Mouse (Mus musculus) heart, embryonic 11.5 days (tissue): ENCODE measurements around the gene Olfm4. TPM values are rescaled to one million over a fixed set of nuclear protein-coding genes. Genes with fewer than 3 reads are reported as not detected.

Experiments used
- ATAC-seq: fragments of 200-750 bp; cut with Nextera tagmentation; replicated peaks from 2 replicates; pipeline ENCODE4 v1.8.0; 2017; ENCODE audit warnings: moderate library complexity; ENCODE audit not compliant: insufficient number of reproducible peaks, low FRiP score, low TSS enrichment
- H3K27ac ChIP-seq: fragments of 300-500 bp; sonication (generic); 2 replicates; pipeline ENCODE4 v1.5.1; 2014; ENCODE audit warnings: mild to moderate bottlenecking, low read depth, low read length
- H3K27me3 ChIP-seq: fragments of 300-500 bp; sonication (generic); 2 replicates; pipeline ENCODE4 v1.6.1; 2014; ENCODE audit warnings: mild to moderate bottlenecking, low read length, mixed read lengths; ENCODE audit not compliant: control insufficient read depth, insufficient read depth
- H3K36me3 ChIP-seq: fragments of 300-500 bp; sonication (generic); 2 replicates; pipeline ENCODE4 v1.6.1; 2014; ENCODE audit warnings: mild to moderate bottlenecking, low read length, moderate library complexity, mixed read lengths; ENCODE audit not compliant: control insufficient read depth, insufficient read depth
- H3K4me1 ChIP-seq: fragments of 300-500 bp; sonication (generic); 2 replicates; pipeline ENCODE4 v1.6.1; 2014; ENCODE audit warnings: low read length; ENCODE audit not compliant: control insufficient read depth, insufficient read depth
- H3K4me2 ChIP-seq: fragments of 300-500 bp; sonication (generic); 2 replicates; pipeline ENCODE4 v1.6.1; 2014; ENCODE audit warnings: mild to moderate bottlenecking, moderate library complexity
- H3K4me3 ChIP-seq: fragments of 300-500 bp; sonication (generic); 2 replicates; pipeline ENCODE4 v1.5.1; 2014; ENCODE audit warnings: low read depth, low read length
- H3K9ac ChIP-seq: fragments of 300-500 bp; sonication (generic); 2 replicates; pipeline ENCODE4 v1.6.1; 2014; ENCODE audit warnings: mild to moderate bottlenecking, low read depth, low read length, moderate library complexity
- H3K9me3 ChIP-seq: fragments of 300-500 bp; sonication (generic); replicated peaks from 2 replicates; pipeline ENCODE4 v1.6.1; 2016; ENCODE audit warnings: low read length; ENCODE audit not compliant: control insufficient read depth
- WGBS: fragments of 180-500 bp; shearing (Covaris S2); extraction: QIAGEN DNeasy Blood & Tissue Kit; methylation state at CpG from one replicate; pipeline ENCODE4 v1.1.7; 2014; ENCODE audit not compliant: insufficient replicate concordance; 5-methylcytosine and 5-hydroxymethylcytosine counted together
- polyA plus RNA-seq: library from polyadenylated mRNA; unstranded; fragments of >200 nt; fragmentation: Nextera tagmentation; extraction: Ambion mirVana; gene quantifications from 2 replicates; pipeline ENCODE4 v1.2.1, GENCODE M21; 2014

Gene Olfm4
- polyA plus RNA-seq, 1 experiment from 2014 or later = 0.33 TPM

DNA sequence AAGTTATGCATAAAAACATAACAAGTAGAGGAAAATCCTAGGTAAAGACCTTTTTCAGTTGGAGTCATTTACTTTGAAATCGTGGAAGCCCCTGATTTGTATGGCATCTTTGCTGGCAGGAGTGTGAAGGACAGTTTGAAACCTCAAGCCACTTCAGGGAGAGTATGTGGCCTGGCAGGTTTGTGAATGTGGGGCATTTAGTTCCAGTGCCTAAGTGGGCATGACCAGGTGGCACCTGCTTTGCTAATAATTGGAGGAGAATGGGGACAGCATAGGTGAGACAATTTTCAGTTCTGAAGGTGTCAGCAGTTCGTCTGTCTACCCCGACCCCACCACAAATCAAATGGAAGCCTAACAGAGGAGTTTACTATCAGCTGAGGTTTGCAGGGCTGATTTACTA is 23.8 kb downstream of the Olfm4 start:
- Histone ChIP-seq H3K27me3 (no peaks in the 10 kb centered on the region), H3K36me3 (no peaks in the 10 kb centered on the region), H3K27ac (no peak overlapping the region), H3K9ac (no peak overlapping the region), H3K4me2 (no peak overlapping the region), H3K4me3 (no peak overlapping the region), H3K4me1 (no peaks in the 10 kb centered on the region), H3K9me3 (no peaks in the 10 kb centered on the region)
- 79% methylated on average over 3 of the region's 3 CpGs for WGBS
- ATAC-seq = no peak

DNA sequence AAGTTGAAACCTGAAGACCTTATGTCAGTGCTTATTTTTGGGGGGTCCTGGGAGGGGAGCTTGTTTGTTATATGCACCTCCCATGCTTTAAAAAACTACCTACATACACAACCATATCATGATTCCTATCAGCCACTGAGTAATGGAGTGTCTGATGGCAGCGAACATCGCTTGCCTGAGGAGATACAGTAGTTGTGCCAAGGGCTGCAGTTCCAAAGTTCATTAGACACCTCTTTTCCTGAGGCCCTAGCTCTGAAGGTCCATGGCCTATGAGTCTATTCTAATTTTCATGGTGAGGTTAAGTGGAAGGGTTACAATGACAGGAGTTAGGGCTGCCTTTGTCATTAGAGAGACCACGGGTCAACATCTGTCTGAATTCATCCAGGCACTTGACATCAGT is 26.5 kb downstream of the Olfm4 start:
- no peak overlapping the region for H3K9ac ChIP-seq
- no peak overlapping the region for H3K4me3 ChIP-seq
- no peaks in the 10 kb centered on the region for H3K36me3 ChIP-seq
- H3K9me3 ChIP-seq = no peaks in the 10 kb centered on the region
- H3K27ac ChIP-seq = no peak overlapping the region
- no peak for ATAC-seq
- 77% methylated on average over 3 of the region's 3 CpGs for WGBS
- H3K27me3 ChIP-seq = no peaks in the 10 kb centered on the region
- H3K4me2 ChIP-seq = no peak overlapping the region
- H3K4me1 ChIP-seq = no peaks in the 10 kb centered on the region

DNA sequence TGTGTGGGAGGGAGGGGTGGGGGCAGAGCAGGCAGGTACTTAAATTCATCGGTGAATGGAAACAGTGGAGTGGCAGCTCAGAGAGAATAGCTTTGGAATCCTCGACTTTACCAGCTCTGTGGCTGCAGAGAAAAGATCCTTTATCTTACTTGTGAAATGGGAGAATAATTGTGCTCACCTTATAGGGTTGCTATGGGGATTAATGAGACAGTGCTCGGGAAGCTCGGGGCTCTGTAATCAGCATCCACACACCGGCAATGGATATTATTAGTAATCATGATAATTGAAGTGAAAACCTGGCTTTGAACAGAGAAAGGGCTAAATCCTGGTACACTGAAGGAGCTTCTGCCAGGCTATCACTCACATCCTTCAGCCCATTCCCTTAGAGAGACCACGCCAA is 31.1 kb downstream of the Olfm4 start:
- Histone ChIP-seq H3K27me3 (no peaks in the 10 kb centered on the region), H3K27ac (no peak overlapping the region), H3K4me2 (no peak overlapping the region), H3K36me3 (no peaks in the 10 kb centered on the region), H3K4me1 (no peaks in the 10 kb centered on the region), H3K9ac (no peak overlapping the region), H3K4me3 (no peak overlapping the region), H3K9me3 (no peaks in the 10 kb centered on the region)
- no peak for ATAC-seq
- 59% methylated on average over 6 of the region's 6 CpGs for WGBS

DNA sequence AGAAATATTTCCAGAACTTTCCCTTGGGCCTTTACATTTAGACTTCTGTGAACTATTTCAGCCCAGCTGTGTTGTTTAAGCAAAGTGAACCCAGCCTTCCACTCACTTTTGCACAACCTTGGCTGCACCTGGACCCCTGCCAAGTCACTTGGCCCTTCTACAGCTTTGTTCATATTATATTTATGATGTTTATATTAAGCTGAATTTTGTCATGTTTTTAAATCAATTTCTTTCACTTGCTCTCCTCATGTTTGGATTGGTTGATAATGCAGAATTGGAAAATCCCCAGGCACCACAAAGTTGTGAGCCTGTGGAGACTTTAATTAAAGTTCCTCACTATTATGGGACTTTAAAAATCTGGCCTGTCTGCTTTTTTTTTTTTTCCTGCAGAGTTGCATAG is 32.2 kb downstream of the Olfm4 start:
- Histone ChIP-seq H3K9ac (no peak overlapping the region), H3K36me3 (no peaks in the 10 kb centered on the region), H3K27ac (no peak overlapping the region), H3K4me2 (no peak overlapping the region), H3K9me3 (no peaks in the 10 kb centered on the region), H3K27me3 (no peaks in the 10 kb centered on the region), H3K4me3 (no peak overlapping the region), H3K4me1 (no peaks in the 10 kb centered on the region)
- ATAC-seq = no peak

DNA sequence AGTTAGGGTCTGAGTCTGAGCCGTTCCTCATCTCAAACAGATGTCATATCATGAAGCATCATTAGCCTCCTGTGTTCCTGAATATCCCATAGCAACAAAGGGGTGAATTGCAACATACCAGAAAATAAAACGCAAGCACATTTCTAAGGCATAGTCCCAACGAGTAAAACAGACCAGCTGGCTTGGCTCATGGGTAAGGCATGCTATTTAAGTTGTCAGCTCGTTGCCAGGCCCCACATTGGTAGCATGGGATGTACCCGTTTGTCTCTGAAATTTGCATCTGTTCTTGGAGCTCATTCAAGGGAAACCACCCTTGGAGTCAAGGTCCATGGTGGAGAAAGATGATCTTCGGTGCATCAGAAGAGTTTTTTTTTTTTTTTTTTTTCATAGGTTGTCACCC is 42.2 kb downstream of the Olfm4 start:
- 69% methylated on average over 6 of the region's 6 CpGs for WGBS
- H3K9ac ChIP-seq = no peak overlapping the region

DNA sequence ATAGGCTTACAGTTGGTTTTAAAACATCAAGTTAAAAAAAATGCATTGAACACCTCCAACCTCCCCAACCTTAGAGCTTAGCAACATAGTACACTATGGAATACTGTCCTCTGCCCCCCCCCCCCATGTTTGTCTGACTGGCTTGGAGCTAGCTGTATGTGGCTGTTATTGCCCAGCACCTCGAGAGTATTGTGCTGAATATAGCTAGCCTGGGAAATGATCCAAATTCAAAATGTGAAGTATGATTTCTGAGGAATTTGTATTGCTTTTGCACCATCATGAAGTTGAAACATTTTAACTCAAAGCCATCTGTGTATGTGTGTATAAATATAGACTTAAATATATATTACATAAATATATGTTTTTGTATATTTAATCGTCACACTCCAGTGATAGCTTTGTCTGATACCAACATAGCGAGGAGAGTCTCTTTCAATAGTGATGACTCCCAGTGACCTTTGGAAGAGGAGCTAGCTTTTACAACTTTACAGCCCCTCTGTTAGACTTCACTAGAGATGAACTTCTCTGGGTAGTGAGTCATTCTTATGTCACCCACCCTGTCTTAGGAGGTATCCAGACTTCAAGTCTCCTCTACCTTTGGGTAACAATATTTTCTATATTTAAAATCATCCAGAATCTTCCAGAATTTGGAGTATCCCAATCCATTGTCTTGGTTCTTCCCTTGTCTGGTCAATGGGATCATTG is 45.6 kb downstream of the Olfm4 start:
- no peaks in the 10 kb centered on the region for H3K9me3 ChIP-seq
- no peak overlapping the region for H3K4me2 ChIP-seq
- H3K4me3 ChIP-seq = no peak overlapping the region
- H3K27me3 ChIP-seq = no peaks in the 10 kb centered on the region
- H3K36me3 ChIP-seq = no peaks in the 10 kb centered on the region
- no peak for ATAC-seq
- WGBS = 85% methylated on average over 3 of the region's 3 CpGs
- no peaks in the 10 kb centered on the region for H3K4me1 ChIP-seq
- H3K9ac ChIP-seq = no peak overlapping the region
- no peak overlapping the region for H3K27ac ChIP-seq

More for the DNA sequence above, 42.2 kb downstream of the Olfm4 start:
- H3K9me3 ChIP-seq = no peaks in the 10 kb centered on the region
- H3K4me3 ChIP-seq = no peak overlapping the region
- no peak overlapping the region for H3K27ac ChIP-seq
- H3K27me3 ChIP-seq = no peaks in the 10 kb centered on the region
- no peaks in the 10 kb centered on the region for H3K36me3 ChIP-seq
- no peak overlapping the region for H3K4me2 ChIP-seq
- H3K4me1 ChIP-seq = no peaks in the 10 kb centered on the region
- no peak for ATAC-seq

DNA sequence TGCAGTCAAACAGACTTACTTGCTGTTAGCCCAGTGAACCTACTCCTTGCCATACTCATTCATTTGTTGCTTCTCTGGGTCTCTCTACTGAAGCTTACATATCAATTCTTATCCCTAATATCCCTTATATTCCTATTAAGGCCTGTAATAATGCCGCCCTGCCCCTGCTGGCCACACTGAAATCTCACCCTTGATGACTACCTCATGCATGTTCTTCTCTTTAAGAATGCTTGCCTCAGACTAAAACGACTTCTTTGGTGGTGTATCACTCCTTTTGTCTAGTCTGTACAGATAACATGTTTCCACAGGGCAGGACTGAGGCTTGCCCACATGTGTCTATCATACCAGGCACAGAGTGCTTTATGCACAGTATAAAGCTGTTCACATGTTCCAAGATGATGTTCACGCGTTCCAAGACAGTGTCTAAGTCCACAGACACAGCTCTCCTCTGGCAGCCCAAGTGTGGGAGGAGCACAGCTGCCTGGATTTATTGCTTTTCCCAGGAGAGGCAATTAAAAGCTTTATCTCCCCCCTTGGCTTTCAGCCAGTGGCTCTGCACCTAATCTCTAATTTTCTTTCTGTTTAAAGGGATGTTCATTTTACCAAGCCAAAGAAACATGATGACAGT is 55.9 kb downstream of the Olfm4 start:
- ATAC-seq = no peak; the same call in 1 of the 2 replicates
- H3K4me1 ChIP-seq = no peaks in the 10 kb centered on the region
- no peak overlapping the region for H3K9ac ChIP-seq
- H3K4me3 ChIP-seq = no peak overlapping the region
- H3K36me3 ChIP-seq = no peaks in the 10 kb centered on the region
- no peaks in the 10 kb centered on the region for H3K9me3 ChIP-seq
- H3K27me3 ChIP-seq = no peaks in the 10 kb centered on the region
- no peak overlapping the region for H3K4me2 ChIP-seq
- H3K27ac ChIP-seq = no peak overlapping the region
- WGBS = 55% methylated on average over 4 of the region's 4 CpGs

DNA sequence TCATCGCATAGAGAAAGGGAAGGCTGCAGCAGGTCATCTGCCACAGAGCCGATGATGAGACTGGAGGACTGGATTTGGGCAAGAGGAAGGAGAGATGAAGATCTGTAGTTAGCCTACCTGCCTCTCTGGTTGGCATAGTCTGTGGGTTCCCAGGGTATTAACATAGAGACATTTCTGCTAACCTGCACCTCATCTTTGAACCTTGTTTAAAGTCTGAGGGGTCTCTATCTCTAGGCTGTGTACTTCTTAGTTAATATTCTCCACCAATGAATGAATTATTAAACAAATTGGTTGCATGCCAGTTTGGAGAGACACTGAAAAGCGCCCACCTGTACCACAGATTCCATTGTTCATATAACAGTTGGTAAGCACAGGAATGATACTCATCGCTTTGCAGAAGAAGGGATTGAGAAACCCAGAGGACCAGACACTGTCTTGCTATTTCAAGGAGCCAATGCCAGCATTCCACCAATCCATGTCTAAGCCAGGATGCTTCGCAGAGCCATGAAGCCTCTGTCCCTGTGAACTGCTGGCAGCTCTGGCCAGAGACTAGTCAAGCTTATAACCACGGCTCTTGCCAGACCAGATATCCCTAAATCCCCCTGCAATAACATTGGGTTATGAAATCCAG is 62.3 kb downstream of the Olfm4 start:
- Histone ChIP-seq H3K27ac (no peak overlapping the region), H3K9me3 (no peaks in the 10 kb centered on the region), H3K27me3 (no peaks in the 10 kb centered on the region), H3K4me3 (no peak overlapping the region), H3K36me3 (no peaks in the 10 kb centered on the region), H3K4me2 (no peak overlapping the region), H3K9ac (no peak overlapping the region), H3K4me1 (no peaks in the 10 kb centered on the region)
- no peak for ATAC-seq
- WGBS = 84% methylated on average over 6 of the region's 6 CpGs
